Mouse (Mus musculus) bone marrow macrophage, adult 2 months (primary cell): ENCODE measurements around the gene Kcnq5. TPM values are rescaled to one million over a fixed set of nuclear protein-coding genes. Genes with fewer than 3 reads are reported as not detected.

ENCODE experiments used
- H3K27ac ChIP-seq: 2 replicates; pipeline ENCODE4 v1.5.1; 2012; ENCODE audit warnings: low read depth, low read length; ENCODE audit not compliant: insufficient read depth
- H3K4me1 ChIP-seq: 2 replicates; pipeline ENCODE4 v1.6.1; 2012; ENCODE audit warnings: low read length; ENCODE audit not compliant: control insufficient read depth, insufficient read depth
- H3K4me3 ChIP-seq: 2 replicates; pipeline ENCODE4 v1.5.1; 2012; ENCODE audit warnings: mild to moderate bottlenecking, low read length, moderate library complexity; ENCODE audit not compliant: insufficient read depth
- CTCF ChIP-seq: IDR thresholded peaks from 2 replicates; pipeline ENCODE4 v1.5.1; 2012; ENCODE audit warnings: low read depth, mild to moderate bottlenecking, low read length, moderate library complexity
- POLR2A ChIP-seq: IDR thresholded peaks from 2 replicates; pipeline ENCODE4 v1.6.1; 2012; ENCODE audit warnings: mild to moderate bottlenecking, low read depth, low read length, borderline replicate concordance
- polyA plus RNA-seq: library from polyadenylated mRNA; stranded (reverse); fragments of >200 nt; gene quantifications from 2 replicates; pipeline ENCODE4 v1.2.4, GENCODE M21; 2012; ENCODE audit not compliant: missing spikeins, insufficient read depth, insufficient read length

The Kcnq5 gene
- 0.87 TPM in 1 of 2 replicates, not detected in the other for polyA plus RNA-seq

DNA sequence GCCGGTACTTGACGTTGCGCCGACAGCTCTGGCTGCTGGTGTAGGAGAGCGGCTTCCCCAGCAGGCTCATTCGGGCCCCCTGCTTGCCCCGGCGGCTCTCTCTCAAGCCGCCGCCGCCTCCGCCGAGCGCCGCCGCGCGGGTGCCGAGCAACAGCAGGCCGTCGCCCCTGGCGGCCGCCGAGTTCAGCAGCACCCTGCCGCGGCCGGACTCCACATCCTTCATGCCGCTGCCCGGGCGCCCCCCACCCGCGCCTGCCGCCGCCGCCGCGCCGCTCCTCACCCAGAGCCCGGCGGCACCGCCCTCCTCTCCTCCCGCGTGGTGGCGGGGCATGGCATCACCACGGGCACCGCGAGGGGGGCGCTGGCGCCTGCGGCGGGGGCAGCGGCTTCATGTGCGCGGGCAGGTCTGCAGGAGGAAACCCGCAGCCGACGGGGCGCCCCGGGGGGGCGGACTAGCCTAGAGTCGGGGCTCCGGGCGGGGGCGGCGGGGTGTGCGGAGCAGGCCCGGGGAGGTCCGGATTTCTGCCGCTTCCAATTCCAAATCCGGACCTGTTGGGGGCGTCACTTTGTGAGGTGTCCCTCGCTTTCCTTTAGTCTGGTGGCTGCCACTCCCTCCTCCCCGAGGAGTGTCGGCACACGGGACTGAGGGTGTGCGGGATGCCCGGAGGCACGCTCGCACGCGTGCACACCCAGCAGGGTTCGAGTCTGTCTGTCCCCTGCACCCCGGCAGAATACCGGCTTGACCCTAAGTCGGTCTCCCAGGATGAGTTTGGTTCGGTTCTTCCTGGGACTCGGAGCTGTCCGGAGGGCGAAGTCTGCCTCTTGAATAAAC lies at the start of gene Kcnq5:
Gene Kcnq5, minus strand, starts transcription at position 692 of the 832 bp plus-strand sequence.
- Histone ChIP-seq H3K4me1 (no peaks in the 10 kb centered on the region; the same call in 1 of the 2 replicates), H3K4me3 (peak within 1 kb of the TSS; percentile 68), H3K27ac (no peak within 1 kb of the TSS)
- TF ChIP-seq POLR2A (no peak), CTCF (no peak)

GRCm38 (mm10) chr1:21979755-21980154 lies 18.0 kb upstream of the Kcnq5 start:
- no peak overlapping the region for H3K4me3 ChIP-seq
- H3K4me1 ChIP-seq = no peaks in the 10 kb centered on the region
- TF ChIP-seq CTCF (no peak), POLR2A (no peak)
- no peak overlapping the region for H3K27ac ChIP-seq

- H3K4me1 ChIP-seq = no peaks in the 10 kb centered on the region
- no peak overlapping the region for H3K27ac ChIP-seq
- TF ChIP-seq CTCF (no peak), POLR2A (no peak)
- H3K4me3 ChIP-seq = no peak overlapping the region
These were observed 17.6 kb upstream of the Kcnq5 start for GRCm38 (mm10) chr1:21979292-21979691.

GRCm38 (mm10) chr1:21974040-21974439 lies 12.3 kb upstream of the Kcnq5 start:
- H3K4me3 ChIP-seq = no peak overlapping the region
- no peaks in the 10 kb centered on the region for H3K4me1 ChIP-seq
- H3K27ac ChIP-seq = no peak overlapping the region
- TF ChIP-seq POLR2A (no peak), CTCF (no peak)

DNA sequence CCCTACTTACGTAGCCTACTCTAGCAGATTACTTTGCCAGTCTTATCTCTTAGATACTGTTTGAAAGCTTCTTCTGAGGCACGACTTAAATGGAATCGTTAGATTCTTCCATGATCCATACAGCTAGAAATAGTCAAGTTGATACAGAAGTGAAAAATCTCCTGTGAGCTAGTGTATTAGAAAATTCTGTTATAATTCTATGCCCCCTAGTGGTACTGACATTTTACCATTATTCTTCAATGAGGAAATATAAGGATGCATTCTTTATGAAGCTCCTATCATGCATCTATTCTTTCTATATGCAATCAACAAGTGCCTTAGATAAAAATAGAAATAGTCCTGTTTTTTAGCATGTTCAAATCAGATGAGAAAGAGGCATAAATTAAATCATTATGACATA lies 5.4 kb upstream of the Kcnq5 start:
- TF ChIP-seq POLR2A = no peak
- TF ChIP-seq CTCF = no peak
- Histone ChIP-seq H3K27ac (no peak overlapping the region), H3K4me1 (no peaks in the 10 kb centered on the region; the same call in 1 of the 2 replicates), H3K4me3 (no peak overlapping the region)

GRCm38 (mm10) chr1:21962896-21963864 lies 1.4 kb upstream of the Kcnq5 start:
- H3K4me3 ChIP-seq = peak overlapping the region; percentile 35; the same call in 1 of the 2 replicates
- TF ChIP-seq CTCF = no peak
- no peak for TF ChIP-seq POLR2A
- H3K27ac ChIP-seq = no peak overlapping the region
- no peaks in the 10 kb centered on the region; the same call in 1 of the 2 replicates for H3K4me1 ChIP-seq

DNA sequence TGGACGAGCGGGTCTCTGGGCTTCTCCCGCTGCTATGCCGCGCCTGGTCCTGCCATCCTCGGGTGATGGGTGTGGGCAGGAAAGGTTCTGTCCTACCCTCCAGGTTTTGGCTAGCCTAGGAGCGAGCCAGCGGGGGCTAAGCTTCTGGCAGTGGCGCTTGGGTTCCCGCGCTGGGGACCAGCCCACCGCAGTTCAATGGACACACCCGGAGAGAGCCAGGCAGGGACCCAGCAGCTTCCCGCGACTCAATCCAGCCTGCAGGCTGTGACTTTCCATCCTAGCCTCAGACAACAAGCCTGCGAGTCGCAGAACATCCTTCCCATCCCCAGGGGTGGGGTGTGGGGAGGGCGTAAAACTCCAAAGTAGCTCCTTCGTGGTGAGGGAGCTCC lies 335 bp upstream of the Kcnq5 start:
- TF ChIP-seq POLR2A = no peak
- no peak for TF ChIP-seq CTCF
- H3K4me3 ChIP-seq = peak overlapping the region; percentile 68
- no peak overlapping the region for H3K27ac ChIP-seq
- no peaks in the 10 kb centered on the region; the same call in 1 of the 2 replicates for H3K4me1 ChIP-seq

DNA sequence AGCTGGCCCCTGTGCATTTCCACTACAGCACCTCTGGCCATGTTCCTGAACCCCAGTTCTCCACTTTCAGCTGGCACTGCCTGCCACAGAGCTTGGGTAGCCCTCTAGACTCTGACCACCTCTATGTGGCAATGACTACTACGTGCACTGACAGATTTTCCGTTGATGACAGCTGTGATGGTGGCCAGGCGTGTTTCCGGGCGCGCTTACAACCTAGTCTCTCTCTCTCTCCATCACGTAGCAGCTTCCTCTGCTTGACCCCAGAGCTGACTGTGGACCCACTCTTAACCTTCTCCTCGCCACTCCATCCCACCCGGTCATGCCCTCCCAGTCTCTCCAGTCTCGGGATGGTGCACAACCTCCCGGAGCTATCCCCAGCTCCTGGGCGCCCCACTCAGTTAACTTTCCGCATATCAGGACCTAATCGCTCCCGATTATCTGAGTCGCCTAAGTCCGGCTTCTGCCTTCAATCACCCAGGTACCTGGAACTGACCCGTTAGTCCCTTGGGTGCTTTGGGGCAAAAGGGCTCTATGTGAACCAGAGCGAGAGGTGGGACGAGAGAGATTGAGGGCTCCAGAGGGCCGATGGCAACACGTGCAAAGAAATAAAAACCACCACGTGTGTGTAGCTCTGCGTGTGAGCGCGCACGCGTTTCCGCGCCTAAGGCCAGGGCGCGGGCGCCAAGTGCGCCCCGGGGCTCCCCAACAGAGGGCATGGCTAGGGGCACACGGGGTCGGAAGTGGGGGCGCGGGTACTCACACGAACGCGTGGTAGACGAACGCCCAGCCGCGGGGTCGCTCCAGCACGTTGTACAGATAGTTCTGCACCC lies 1.1 kb downstream of the Kcnq5 start:
- Histone ChIP-seq H3K4me1 (no peaks in the 10 kb centered on the region; the same call in 1 of the 2 replicates), H3K27ac (no peak overlapping the region), H3K4me3 (peak overlapping the region; percentile 68)
- no peak for TF ChIP-seq POLR2A
- TF ChIP-seq CTCF = no peak

- H3K4me3 ChIP-seq = peak overlapping the region; percentile 68
- H3K27ac ChIP-seq = no peak overlapping the region
- H3K4me1 ChIP-seq = no peaks in the 10 kb centered on the region; the same call in 1 of the 2 replicates
- TF ChIP-seq POLR2A (no peak), CTCF (no peak)
These were observed 2.0 kb downstream of the Kcnq5 start for GRCm38 (mm10) chr1:21959648-21960285.
